Mouse (Mus musculus) thymus, adult 2 months (tissue): Measurements from ENCODE around the gene Frmd8. TPM values are rescaled to one million over a fixed set of nuclear protein-coding genes. Genes with fewer than 3 reads are reported as not detected.

Experiments
- DNase-seq: peaks from one replicate; pipeline ENCODE4 v3.0.0; 2021
- H3K27ac ChIP-seq: fragments of 200-500 bp; 2 replicates; pipeline ENCODE4 v1.5.1; 2012; ENCODE audit warnings: low read length, control low read depth; ENCODE audit not compliant: control insufficient read depth, insufficient read depth
- H3K27me3 ChIP-seq: fragments of 200-500 bp; 2 replicates; pipeline ENCODE4 v1.6.1; 2012; ENCODE audit warnings: mild to moderate bottlenecking, low read length, moderate library complexity, mixed read lengths; ENCODE audit not compliant: control insufficient read depth, insufficient read depth
- H3K36me3 ChIP-seq: fragments of 200-500 bp; 2 replicates; pipeline ENCODE4 v1.6.1; 2012; ENCODE audit warnings: mild to moderate bottlenecking, low read length, moderate library complexity; ENCODE audit not compliant: control insufficient read depth, insufficient read depth
- H3K4me1 ChIP-seq: fragments of 200-500 bp; replicated peaks from 2 replicates; pipeline ENCODE4 v1.6.1; 2012; ENCODE audit warnings: low read length; ENCODE audit not compliant: control insufficient read depth, insufficient read depth
- H3K4me3 ChIP-seq: fragments of 200-500 bp; 2 replicates; pipeline ENCODE4 v1.5.1; 2012; ENCODE audit warnings: mild to moderate bottlenecking, low read length, control low read depth, moderate library complexity; ENCODE audit not compliant: control insufficient read depth, insufficient read depth
- CTCF ChIP-seq: fragments of 200-500 bp; IDR thresholded peaks from 2 replicates; pipeline ENCODE4 v1.5.1; 2012; ENCODE audit warnings: mild to moderate bottlenecking, control low read depth, low read length, moderate library complexity, borderline replicate concordance; ENCODE audit not compliant: control insufficient read depth, poor library complexity, insufficient read depth; ENCODE audit errors: extremely low read depth
- POLR2A ChIP-seq: fragments of 200-500 bp; IDR thresholded peaks from 2 replicates; pipeline ENCODE4 v1.6.1; 2012; ENCODE audit warnings: mild to moderate bottlenecking, low read length, control low read depth, moderate library complexity; ENCODE audit not compliant: control insufficient read depth, poor library complexity, insufficient read depth; ENCODE audit errors: extremely low read depth
- WGBS: fragments of 180-500 bp; shearing (Covaris S2); methylation state at CpG from one replicate; pipeline ENCODE4 v1.1.7; 2018; 5-methylcytosine and 5-hydroxymethylcytosine counted together
- polyA plus RNA-seq: library from polyadenylated mRNA; depleted of rRNA; stranded (reverse); fragments of >200 nt; gene quantifications from 2 replicates; pipeline ENCODE4 v1.2.3, GENCODE M21; 2012

Frmd8 gene
- polyA plus RNA-seq, 1 experiment, result 121 TPM

- DNase-seq, result no peak
- peaks cover 72% of the 10 kb centered on the region for H3K36me3 ChIP-seq
- no peaks in the 10 kb centered on the region for H3K27me3 ChIP-seq
- H3K4me3 ChIP-seq, result no peak overlapping the region
- TF ChIP-seq CTCF, result no peak
- no peak for TF ChIP-seq POLR2A
- no peaks in the 10 kb centered on the region for H3K4me1 ChIP-seq
- H3K27ac ChIP-seq, result no peak overlapping the region
- 96% methylated on average over 20 of the region's 20 CpGs for WGBS
Measured at GRCm38 (mm10) chr19:5864710-5865398, 10.2 kb downstream of the Frmd8 start.

DNA sequence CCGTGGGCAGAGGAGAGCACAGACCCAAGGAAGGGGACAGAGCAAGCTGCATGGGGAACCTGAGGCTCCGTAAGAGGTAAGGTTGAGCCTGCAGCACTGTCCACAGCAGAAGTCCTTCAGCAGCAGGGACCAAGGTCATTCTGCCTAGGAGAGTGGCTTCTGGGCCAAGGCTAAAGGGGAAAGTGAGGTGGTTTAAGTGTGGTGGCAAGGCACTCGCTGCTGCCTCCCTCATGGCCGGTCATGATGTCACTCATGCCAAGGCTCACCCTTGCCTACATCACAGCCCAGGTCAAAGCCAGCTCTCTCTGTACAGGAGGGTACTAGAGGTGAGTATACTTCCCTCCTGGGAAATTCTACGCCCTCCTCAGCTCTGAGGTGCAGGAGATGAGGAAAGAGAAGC, 11.3 kb downstream of the Frmd8 start:
- Histone ChIP-seq H3K4me1 (no peaks in the 10 kb centered on the region), H3K27ac (no peak overlapping the region), H3K4me3 (no peak overlapping the region), H3K36me3 (peaks cover 72% of the 10 kb centered on the region), H3K27me3 (no peaks in the 10 kb centered on the region)
- no peak for DNase-seq
- TF ChIP-seq POLR2A (no peak), CTCF (no peak)
- over 99% methylated on average over 5 of the region's 5 CpGs for WGBS

DNA sequence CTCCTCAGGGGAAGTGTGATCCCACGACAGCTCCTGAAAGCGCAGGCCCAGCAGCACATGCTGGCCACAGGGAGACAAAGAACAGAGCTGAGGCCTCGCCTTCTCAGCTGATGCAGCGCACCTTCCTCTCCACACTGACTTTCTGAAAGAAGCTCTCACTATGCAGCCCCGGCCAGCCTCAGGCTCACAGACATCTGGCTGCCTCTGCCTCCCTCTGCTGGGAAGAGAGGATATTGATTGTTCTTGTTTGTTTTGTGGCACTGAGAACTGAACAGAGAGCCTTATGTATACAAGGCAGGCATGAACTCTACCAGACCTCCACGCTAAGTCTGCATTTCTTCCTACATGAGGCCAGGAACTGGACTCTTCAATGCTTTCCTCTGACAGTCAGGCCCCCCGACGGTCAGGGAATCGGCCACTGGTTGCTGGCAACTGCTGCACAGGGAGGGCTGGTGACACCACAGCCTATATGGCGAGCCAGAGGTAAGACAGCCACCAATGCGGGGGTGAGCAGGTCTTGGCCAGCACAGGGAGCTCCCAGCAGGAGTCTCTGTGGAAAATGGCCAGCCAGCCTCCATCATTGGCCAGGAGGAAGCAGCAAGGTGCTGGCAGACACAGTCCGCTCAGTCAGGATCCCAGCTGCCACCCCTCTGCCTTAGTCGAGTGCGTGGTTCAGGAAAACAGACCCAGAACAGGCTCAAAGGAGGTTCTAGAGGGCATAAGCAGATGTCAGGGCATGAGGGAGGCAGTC, 12.6 kb downstream of the Frmd8 start:
- no peak overlapping the region for H3K27ac ChIP-seq
- DNase-seq, result no peak
- H3K4me3 ChIP-seq, result no peak overlapping the region
- H3K4me1 ChIP-seq, result no peaks in the 10 kb centered on the region
- peaks cover 74% of the 10 kb centered on the region for H3K36me3 ChIP-seq
- no peaks in the 10 kb centered on the region for H3K27me3 ChIP-seq
- TF ChIP-seq POLR2A (no peak), CTCF (no peak)
- 99% methylated on average over 14 of the region's 14 CpGs for WGBS

- no peaks in the 10 kb centered on the region for H3K4me1 ChIP-seq
- no peak for TF ChIP-seq POLR2A
- TF ChIP-seq CTCF, result no peak
- no peak for DNase-seq
- no peak overlapping the region for H3K4me3 ChIP-seq
- peaks cover 79% of the 10 kb centered on the region for H3K36me3 ChIP-seq
- 97% methylated on average over 9 of the region's 9 CpGs for WGBS
- no peak overlapping the region for H3K27ac ChIP-seq
- no peaks in the 10 kb centered on the region for H3K27me3 ChIP-seq
Measured at GRCm38 (mm10) chr19:5856604-5857003, 18.5 kb downstream of the Frmd8 start.

DNA sequence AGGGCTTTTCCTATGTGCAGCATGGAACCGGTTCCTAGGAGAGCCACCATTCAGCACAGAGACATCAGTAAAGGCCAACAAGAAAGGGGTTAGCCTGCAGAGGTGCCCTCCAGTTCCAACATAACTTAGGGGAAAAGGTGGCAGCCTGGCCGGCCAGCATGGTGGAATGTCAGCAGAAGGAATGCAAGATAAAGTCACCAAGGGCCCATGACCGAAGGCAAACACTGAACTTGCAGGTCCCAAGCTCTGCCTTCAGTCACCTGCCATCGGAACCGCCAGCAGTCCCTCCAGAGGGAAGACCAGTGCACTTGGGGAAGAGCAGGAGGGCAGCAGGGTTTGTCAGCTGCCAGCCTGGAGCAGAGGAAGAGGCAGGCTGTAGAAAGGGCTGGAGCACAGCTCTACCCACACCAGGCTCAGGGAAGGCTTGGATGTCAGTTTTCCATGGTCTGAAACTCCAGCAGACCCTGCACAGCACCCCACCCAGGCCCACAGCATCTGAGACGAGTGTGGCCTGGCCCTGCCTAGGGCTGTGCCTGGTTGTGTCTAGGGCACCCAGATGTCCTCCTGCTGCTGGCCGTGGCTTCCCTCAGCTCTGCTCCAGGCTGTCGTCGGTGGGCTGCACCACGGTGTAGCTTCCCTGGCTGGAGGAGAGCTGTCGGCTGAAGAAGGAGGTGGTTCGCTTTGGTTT, 22.9 kb downstream of the Frmd8 start:
- no peak overlapping the region for H3K4me3 ChIP-seq
- no peak overlapping the region for H3K27ac ChIP-seq
- WGBS, result 96% methylated on average over 12 of the region's 12 CpGs
- peaks cover 34% of the 10 kb centered on the region for H3K4me1 ChIP-seq
- no peak for TF ChIP-seq CTCF
- no peak for TF ChIP-seq POLR2A
- DNase-seq, result no peak
- no peaks in the 10 kb centered on the region for H3K27me3 ChIP-seq
- peaks cover 43% of the 10 kb centered on the region for H3K36me3 ChIP-seq

GRCm38 (mm10) chr19:5851481-5851971, 23.5 kb downstream of the Frmd8 start:
- Histone ChIP-seq H3K27me3 (no peaks in the 10 kb centered on the region), H3K27ac (no peak overlapping the region), H3K36me3 (peaks cover 40% of the 10 kb centered on the region), H3K4me3 (no peak overlapping the region), H3K4me1 (peaks cover 40% of the 10 kb centered on the region)
- no peak for DNase-seq
- WGBS, result 91% methylated on average over 5 of the region's 5 CpGs
- TF ChIP-seq POLR2A (no peak), CTCF (no peak)
